Mouse (Mus musculus): ENCODE results near the gene Zbtb20. TPM values are rescaled to one million over a fixed set of nuclear protein-coding genes. Genes with fewer than 3 reads are reported as not detected.

The Zbtb20 gene
- total RNA-seq, 2 experiments from 2014 or later: 169 to 192 TPM

DNA sequence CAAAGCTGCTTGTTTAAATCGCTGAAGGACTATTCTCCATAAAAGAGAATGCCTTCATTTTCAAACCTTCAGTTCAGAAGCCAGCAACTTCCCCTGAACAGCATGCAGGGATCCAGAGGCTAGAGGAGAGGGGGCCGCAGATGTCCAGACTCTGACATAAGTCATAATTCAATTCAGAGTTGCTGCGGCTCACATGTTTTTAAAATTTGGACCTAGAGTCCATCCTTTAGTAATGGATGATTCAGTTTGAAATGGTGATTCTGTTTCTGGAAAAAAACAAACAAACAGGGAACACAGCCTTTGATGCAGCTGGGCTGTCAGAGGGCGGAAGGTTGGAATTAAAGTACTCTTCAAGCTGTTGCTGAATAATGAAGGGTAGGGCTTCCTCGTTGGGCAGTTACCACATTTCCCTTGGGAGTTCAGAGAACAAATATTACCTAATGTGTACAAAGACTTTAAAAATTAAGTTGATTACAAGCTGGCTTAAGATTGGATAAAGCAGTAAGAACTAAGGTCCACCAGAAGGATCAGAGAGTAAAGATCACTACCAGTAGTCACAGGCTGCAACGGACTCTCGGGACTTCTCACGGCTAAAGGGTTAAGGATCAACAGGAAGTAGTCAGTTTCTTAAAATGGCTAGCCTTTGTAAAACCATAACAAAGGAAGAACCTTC, 459.6 kb downstream of the Zbtb20 start:
- peak; percentile 22 to 42 for DNase-seq
- intact Hi-C loops (cut with DNase I): loop anchor here (1.0 kb wide), 1 partner anchor 28 kb away; no protein-coding TSS in a partner anchor

- intact Hi-C loops (cut with DNase I): loop anchor here (1.0 kb wide), 1 partner anchor 27 kb away; no protein-coding TSS in a partner anchor
- DNase-seq: no peak
Observed at GRCm38 (mm10) chr16:43335824-43336215, 460.1 kb downstream of the Zbtb20 start.

DNA sequence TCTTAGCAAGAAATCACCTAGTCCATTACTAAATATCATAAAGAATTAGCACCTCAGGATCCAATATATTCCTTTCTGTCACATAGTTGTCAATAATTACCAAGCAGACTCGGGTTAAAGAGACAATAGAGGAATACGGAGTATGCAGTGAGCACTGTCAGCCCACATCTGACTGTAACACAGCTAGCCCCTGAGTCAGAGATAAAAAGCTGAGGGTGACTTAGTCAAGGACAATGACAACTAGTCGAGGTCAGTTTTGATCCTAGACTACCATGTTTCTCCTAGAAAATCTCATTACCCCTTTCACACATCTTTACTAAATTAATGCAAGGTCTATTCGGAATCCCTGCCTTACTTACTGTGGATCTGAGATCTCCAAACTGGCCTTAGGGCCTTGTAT, 465.0 kb downstream of the Zbtb20 start:
- intact Hi-C loops (cut with DNase I): loop anchor here (10.0 kb wide), 1 partner anchor 396 kb away; no protein-coding TSS in a partner anchor
- no peak for DNase-seq

GRCm38 (mm10) chr16:43341916-43342455, 466.3 kb downstream of the Zbtb20 start:
- intact Hi-C loops (cut with DNase I): loop anchor here (10.0 kb wide), 1 partner anchor 397 kb away; no protein-coding TSS in a partner anchor
- DNase-seq: no peak

- DNase-seq: no peak
- intact Hi-C loops (cut with DNase I): loop anchor here (10.0 kb wide), 1 partner anchor 401 kb away; no protein-coding TSS in a partner anchor
Observed at GRCm38 (mm10) chr16:43346094-43346493, 470.4 kb downstream of the Zbtb20 start.

- no peak for DNase-seq
- intact Hi-C loops (cut with DNase I): no loop called here
Observed at GRCm38 (mm10) chr16:43355776-43356645, 480.3 kb downstream of the Zbtb20 start.

GRCm38 (mm10) chr16:43359546-43359945, 483.9 kb downstream of the Zbtb20 start:
- intact Hi-C loops (cut with DNase I): no loop called here
- no peak for DNase-seq

DNA sequence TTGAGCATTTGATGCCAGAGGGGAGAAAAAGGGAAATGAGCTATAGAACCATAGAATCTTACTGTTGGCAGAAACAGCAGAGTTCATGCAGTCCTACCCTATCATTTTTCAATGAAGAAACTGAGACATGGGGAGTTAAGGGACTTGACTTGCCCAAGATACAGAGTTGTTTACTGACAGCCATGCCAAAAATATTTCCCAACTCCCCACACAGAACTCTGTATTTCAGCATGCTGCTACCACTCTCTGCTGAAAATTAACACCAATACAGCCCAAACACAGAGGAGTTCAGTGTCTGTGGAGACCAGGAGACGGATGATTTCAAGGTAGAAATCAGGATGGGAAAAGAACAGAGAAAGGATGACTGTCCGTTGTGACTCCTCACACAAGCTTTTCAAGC, 484.4 kb downstream of the Zbtb20 start:
- no peak for DNase-seq
- intact Hi-C loops (cut with DNase I): loop anchor here (5.0 to 10.0 kb wide), 3 partner anchors 58 to 215 kb away; no protein-coding TSS in a partner anchor

DNA sequence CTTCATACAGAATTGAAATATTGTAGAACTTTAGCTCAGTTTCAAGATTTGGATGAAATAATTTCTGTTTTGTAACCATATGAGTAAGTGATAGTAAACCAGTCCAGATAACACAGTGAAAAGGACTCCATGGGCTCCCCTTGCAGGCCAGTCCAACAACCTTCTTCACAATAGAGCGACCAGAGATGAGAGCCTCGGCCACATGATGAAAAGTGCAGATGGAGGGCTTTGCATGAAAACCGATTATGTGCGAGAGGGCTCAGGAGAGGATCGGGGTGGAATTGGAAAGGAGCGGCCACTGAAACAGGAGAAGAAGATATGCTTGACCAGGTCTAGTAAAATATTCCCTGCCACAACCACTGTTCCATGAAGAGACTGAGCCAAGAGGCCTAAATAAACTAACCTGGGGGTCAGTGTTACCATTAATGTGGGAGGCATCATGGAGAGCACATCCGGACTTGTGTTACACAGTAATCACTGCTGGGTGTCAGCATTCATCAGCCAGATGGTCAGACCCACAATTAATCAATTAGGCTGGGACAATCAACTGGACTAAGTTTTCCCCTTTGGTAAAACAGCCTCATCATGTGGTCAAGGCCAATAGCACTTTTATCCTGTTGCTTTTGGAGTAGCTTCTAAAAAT, 485.3 kb downstream of the Zbtb20 start:
- DNase-seq: no peak
- intact Hi-C loops (cut with DNase I): loop anchor here (5.0 to 10.0 kb wide), 3 partner anchors 59 to 214 kb away; no protein-coding TSS in a partner anchor

DNA sequence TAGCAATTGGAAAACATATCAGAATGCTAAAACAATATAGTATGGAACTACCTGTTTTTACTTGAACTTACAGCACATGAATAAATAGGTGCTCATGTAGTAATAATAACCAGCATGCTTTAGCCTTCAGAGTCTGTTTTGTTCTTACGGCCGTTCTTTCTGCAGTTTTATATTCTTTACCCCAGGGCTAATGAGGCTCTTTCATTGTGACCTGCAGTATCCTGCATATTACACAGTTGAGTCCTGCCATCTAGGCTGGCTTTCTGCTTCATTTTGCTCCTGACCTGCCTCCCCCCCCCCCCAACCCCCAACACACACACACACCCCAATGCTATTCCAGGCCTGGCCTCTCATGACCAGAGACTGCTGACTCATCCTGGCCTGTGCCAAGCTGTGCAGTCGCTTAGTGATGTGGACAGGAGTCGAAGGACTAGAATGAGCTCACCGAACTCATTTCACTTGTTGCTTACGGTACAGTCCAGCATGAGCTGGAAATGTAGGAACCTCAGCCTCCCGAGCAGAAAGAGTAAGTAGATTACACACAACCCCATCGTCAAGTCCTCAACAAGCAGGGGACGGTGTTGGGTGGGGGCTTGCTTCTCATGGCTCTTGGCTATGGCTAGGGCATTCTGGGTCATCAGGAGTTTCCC, 487.1 kb downstream of the Zbtb20 start:
- DNase-seq: peak; percentile 83 to 89
- intact Hi-C loops (cut with DNase I): loop anchor here (1.0 to 10.0 kb wide), 4 partner anchors 27 to 212 kb away; no protein-coding TSS in a partner anchor

DNA sequence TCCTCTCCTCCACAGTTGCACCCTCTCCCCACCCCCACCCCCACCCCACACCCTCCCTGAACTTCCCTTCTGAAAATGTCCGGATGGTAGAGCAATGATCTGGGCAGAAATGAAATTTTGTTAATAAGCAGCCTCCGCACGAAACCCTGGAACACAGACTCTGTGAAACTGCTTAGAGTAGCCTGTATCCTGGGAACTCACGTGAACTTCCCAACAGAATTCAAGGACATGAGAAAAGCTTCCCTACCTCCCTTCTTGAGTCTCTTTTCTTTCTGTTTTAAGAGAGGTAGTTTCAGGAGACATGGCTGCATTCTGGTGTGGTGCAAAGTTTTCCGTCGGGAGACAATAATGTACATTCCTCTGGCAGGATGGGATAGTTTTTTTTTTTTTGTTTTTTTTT, 487.6 kb downstream of the Zbtb20 start:
- intact Hi-C loops (cut with DNase I): loop anchor here (1.0 to 10.0 kb wide), 4 partner anchors 28 to 211 kb away; no protein-coding TSS in a partner anchor
- peak in 1 of 2 experiments; percentile 17 for DNase-seq

GRCm38 (mm10) chr16:43363751-43364515, 488.3 kb downstream of the Zbtb20 start:
- peak; percentile 76 to 77 for DNase-seq
- intact Hi-C loops (cut with DNase I): loop anchor here (1.0 to 10.0 kb wide), 4 partner anchors 29 to 211 kb away; no protein-coding TSS in a partner anchor

GRCm38 (mm10) chr16:43364516-43364910, 488.8 kb downstream of the Zbtb20 start:
- DNase-seq: no peak
- intact Hi-C loops (cut with DNase I): loop anchor here (5.0 to 10.0 kb wide), 3 partner anchors 62 to 210 kb away; no protein-coding TSS in a partner anchor

GRCm38 (mm10) chr16:43365277-43365676, 489.6 kb downstream of the Zbtb20 start:
- intact Hi-C loops (cut with DNase I): loop anchor here (10.0 kb wide), 2 partner anchors 70 to 210 kb away; no protein-coding TSS in a partner anchor

GRCm38 (mm10) chr16:43370496-43371020, 494.9 kb downstream of the Zbtb20 start:
- intact Hi-C loops (cut with DNase I): no loop called here
- no peak for DNase-seq

More at GRCm38 (mm10) chr16:43365277-43365676, 489.6 kb downstream of the Zbtb20 start:
- no peak for DNase-seq

DNA sequence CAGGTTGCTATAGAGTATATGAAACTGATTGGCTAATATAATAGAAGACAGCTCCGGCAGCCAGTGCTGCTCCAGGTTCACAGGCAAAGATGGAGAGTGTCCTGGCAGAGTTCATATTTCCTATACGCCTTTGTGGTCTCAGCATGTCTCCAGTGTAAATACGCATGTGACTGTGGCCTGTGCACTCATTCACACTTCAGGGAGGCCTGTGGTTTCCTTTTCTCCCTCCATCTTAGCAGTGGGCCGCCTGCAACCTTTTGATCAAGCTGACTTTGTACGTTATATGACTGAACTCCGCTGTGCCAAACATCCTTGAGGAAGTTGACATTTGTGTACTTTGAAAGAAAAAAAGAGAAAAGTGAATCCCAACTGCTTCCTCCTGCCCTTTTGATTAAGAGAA, 501.1 kb downstream of the Zbtb20 start:
- DNase-seq: no peak
- intact Hi-C loops (cut with DNase I): no loop called here

GRCm38 (mm10) chr16:43379351-43380325, 504.0 kb downstream of the Zbtb20 start:
- no peak for DNase-seq
- intact Hi-C loops (cut with DNase I): no loop called here

Measured in heart, postnatal 14 days (tissue).